Mouse (Mus musculus) embryonic fibroblast, embryonic 13.5 days (primary cell): ENCODE results near the gene Rbm44.

ENCODE experiments used
- CTCF ChIP-seq: IDR thresholded peaks from 2 replicates; pipeline ENCODE4 v1.5.1; 2011; ENCODE audit warnings: mild to moderate bottlenecking, control low read depth, low read length, moderate library complexity, borderline replicate concordance; ENCODE audit not compliant: insufficient read depth
- POLR2A ChIP-seq: IDR thresholded peaks from 2 replicates; pipeline ENCODE4 v1.6.1; 2011; ENCODE audit warnings: low read depth, mild to moderate bottlenecking, control low read depth, low read length, moderate library complexity

- no peak for TF ChIP-seq POLR2A
- TF ChIP-seq CTCF: no peak
Measured at GRCm38 (mm10) chr1:91095853-91096252, 49.0 kb upstream of the Rbm44 start.
